Mouse (Mus musculus) heart, postnatal 14 days (tissue): ENCODE measurements around the gene Hist1h3d. TPM values are rescaled to one million over a fixed set of nuclear protein-coding genes. Genes with fewer than 3 reads are reported as not detected.
"Not testable (repeated sequence)": the region's sequence is repeated elsewhere in the genome, so short reads cannot be mapped to it uniquely, and the experiment has no call there.

Source experiments
- DNase-seq, 2 experiments: peaks; one replicate each; pipeline ENCODE4 v3.0.0; 2021 to 2022
- intact Hi-C: fragments of 180-260 bp; cut with DNase I; formaldehyde crosslinking; loops from one replicate; pipeline ENCODE4 v1.15.1; 2025
- total RNA-seq, 2 experiments: library from RNA; stranded (reverse); gene quantifications; 2 replicates each; pipeline ENCODE4 v1.2.3; 2021

Gene Hist1h3d
- total RNA-seq, 2 experiments from 2014 or later, result 7.8 to 17.6 TPM

GRCm38 (mm10) chr13:23581408-23582218 lies 6.0 kb downstream of the Hist1h3d start, which contains the start of gene Hist1h4d:
Gene Hist1h4d (plus strand): TSS chr13:23581598.
- intact Hi-C loops, result loop anchor here (5.0 to 10.0 kb wide), 4 partner anchors 49 to 1827 kb away; partner anchors contain the start of genes Hist1h1c, Hist1h1t, Hist1h2af and Hist1h2ak

DNA sequence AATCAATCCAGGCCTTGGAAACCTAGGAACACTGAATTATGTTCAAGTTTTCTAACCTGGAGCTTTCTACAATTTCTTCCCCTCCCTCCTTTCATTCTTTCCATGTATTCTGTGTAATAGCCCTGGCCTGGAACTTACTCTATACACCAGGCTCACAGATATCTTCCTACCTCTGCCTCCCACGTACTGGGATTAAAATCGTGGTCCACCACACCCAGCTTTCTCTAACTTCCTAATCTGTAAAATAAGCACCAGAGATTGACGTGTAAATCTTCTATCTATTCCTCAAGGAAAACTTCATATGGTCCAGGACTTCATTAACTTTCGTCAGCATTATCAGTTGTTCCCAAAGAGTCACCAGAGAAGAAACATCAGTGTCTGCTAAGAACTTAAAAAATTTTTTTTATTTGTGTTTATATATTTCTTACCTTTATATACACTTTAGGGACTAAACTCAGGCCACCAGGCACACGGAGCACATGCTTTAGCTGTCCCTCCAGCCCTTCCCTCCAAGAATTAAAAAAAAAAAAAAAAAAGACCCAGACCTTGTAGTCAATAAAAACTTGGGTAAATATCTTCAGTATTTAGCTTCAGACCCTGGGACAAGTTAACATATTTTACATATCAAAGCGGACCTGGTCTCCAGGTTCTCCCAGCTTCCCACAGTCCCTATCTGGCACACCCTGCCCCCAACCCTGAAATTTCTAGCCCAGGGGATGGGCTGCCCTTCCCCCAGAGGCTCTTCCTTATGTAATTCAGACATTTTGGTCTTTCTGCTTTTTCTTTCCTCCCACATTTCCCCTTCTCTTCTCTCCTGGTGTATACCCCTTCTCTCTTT lies 6.9 kb downstream of the Hist1h3d start:
- intact Hi-C loops, result loop anchor here (5.0 to 10.0 kb wide), 4 partner anchors 50 to 1828 kb away; partner anchors contain the start of genes Hist1h1c, Hist1h1t, Hist1h2af and Hist1h2ak
- DNase-seq, result no peak

More at GRCm38 (mm10) chr13:23581408-23582218, 6.0 kb downstream of the Hist1h3d start, which contains the start of gene Hist1h4d:
- DNase-seq, result peak; percentile 91 to 98

DNA sequence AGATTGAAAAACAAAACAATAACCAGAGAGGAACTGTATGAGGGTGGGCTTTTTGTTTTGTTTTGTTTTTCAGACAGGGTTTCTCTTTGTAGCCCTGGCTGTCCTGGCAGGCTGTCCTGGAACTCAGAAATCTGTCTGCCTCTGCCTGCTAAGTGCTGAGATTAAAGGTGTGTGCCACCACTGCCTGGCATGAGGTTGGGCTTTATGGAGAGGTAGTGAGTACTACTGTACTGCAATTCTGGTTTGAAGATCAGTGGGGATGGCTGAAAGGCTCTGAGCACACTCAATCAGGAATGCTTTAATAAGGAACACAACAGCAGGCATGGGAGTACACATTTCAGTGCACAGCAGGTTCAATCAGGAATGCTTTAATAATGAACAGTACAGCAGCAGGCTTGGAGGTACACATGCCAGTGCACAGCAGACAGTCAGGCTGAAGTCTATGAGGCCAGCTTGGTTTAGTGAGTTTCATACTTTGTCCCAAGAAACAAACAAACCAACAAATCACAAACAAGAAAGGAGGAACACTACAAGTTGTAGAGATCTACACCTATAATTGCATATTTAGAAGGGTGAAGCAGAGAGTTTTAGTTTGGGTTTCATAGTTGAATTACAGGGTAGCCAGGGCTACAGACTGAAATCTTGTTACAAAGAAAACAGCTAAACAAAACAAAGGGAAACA lies 8.0 kb downstream of the Hist1h3d start:
- no peak for DNase-seq
- intact Hi-C loops, result loop anchor here (5.0 to 10.0 kb wide), 4 partner anchors 51 to 1829 kb away; partner anchors contain the start of genes Hist1h1c, Hist1h1t, Hist1h2af and Hist1h2ak

GRCm38 (mm10) chr13:23584331-23584730 lies 8.8 kb downstream of the Hist1h3d start:
- intact Hi-C loops, result loop anchor here (5.0 to 10.0 kb wide), 4 partner anchors 52 to 1830 kb away; partner anchors contain the start of genes Hist1h1c, Hist1h1t, Hist1h2af and Hist1h2ak
- no peak for DNase-seq

GRCm38 (mm10) chr13:23585029-23585441 lies 9.5 kb downstream of the Hist1h3d start:
- intact Hi-C loops, result loop anchor here (5.0 to 10.0 kb wide), 2 partner anchors 37 to 1830 kb away; partner anchors contain the start of genes Hist1h1e, Hist1h2ak, Hist1h2be and Hist1h2bn
- peak; percentile 65 to 79 for DNase-seq

- intact Hi-C loops, result loop anchor here (5.0 to 10.0 kb wide), 2 partner anchors 37 to 1831 kb away; partner anchors contain the start of genes Hist1h1e, Hist1h2ak, Hist1h2be and Hist1h2bn
- DNase-seq, result peak; percentile 62 to 67
Observed at GRCm38 (mm10) chr13:23585442-23586098, 10.0 kb downstream of the Hist1h3d start.

DNA sequence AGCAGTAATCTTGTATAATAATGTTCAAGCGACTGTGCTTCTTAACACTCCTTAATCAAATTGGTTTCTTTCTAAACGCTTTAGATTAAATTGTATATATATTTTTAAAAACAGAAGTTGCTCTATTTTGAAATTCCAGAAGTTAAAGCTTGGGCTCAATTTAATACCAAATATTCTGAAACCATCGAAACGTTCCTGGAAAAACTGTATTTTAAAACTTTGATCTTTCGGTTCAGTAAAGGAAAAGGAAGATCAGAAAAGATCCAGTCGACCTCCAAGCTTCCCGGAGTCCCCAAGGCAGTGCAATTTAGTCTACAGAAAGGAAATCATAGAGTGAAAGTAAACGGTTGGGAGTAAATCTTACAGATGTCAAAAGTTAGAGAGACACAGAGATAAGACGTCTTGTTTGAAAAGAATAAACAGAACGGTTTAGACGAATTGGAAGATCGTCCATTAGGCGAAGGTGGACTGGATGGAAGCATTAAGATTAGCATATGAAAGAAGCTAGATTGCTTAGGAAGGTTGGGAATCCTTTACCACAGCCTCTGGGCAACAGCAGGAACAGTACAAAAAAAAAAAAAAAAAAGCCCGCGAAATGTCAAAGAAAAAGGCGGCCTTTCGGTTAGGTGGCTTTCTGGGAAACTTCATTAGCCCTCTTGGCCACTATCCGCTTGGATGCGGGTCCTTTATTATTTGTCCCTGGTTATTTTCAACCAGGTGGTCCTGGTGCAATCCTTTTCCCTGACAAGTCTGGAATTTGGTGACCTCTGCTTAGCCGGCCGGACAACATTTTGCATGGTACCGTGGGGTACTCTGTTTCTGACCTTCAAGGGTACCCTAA lies 10.8 kb downstream of the Hist1h3d start:
- intact Hi-C loops, result loop anchor here (5.0 to 10.0 kb wide), 2 partner anchors 36 to 1832 kb away; partner anchors contain the start of genes Hist1h1e, Hist1h2ak, Hist1h2be and Hist1h2bn
- no peak for DNase-seq

GRCm38 (mm10) chr13:23586940-23587225 lies 11.3 kb downstream of the Hist1h3d start:
- intact Hi-C loops, result loop anchor here (5.0 to 10.0 kb wide), 2 partner anchors 35 to 1832 kb away; partner anchors contain the start of genes Hist1h1e, Hist1h2ak, Hist1h2be and Hist1h2bn
- no peak for DNase-seq

DNA sequence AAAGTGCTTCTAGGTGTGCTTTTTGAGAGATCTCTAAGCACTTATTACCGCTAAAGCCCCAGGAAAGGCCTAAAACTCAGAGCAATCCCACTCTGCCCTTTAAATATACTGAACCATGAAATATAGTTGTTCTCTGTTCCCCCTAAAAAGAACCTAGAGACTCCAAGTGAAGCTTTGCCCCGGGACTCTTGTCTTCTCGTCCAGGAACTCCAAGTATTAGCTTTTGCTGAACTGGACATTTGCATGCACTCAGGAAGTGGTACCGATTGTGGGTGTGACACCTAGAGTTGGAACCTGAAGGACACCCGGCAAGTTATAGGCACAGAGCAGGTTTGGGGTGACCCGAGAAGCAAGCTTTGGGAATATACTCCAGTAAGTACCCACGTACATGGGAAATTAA lies 15.6 kb downstream of the Hist1h3d start:
- DNase-seq, result no peak
- intact Hi-C loops, result loop anchor here (10.0 kb wide), 1 partner anchor 1546 kb away; the partner anchor contains the start of genes Hist1h2ag, Hist1h2bj and Hist1h4i

DNA sequence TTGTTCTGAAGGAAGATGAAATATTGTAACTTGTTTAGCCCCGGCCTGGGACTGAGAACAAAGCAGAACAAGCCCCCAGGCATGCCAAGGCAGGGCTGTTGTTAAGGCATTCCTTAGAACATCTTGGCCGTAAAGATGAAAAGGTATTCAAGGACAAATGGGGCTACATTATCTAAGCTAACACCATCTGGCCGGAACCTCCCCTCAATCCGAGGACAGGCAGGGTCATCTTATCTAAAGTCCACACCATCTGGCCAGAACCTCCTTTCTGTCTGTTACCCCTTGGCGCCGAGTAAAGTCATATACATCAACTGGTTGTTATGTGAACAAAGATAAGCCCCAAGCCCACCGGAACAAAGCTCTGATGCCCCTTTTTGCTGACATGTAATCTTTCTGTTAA lies 16.3 kb downstream of the Hist1h3d start:
- intact Hi-C loops, result loop anchor here (10.0 kb wide), 1 partner anchor 1547 kb away; the partner anchor contains the start of genes Hist1h2ag, Hist1h2bj and Hist1h4i
- not testable (repeated sequence) for DNase-seq

GRCm38 (mm10) chr13:23592614-23593013 lies 17.1 kb downstream of the Hist1h3d start:
- intact Hi-C loops, result loop anchor here (10.0 kb wide), 1 partner anchor 1548 kb away; the partner anchor contains the start of genes Hist1h2ag, Hist1h2bj and Hist1h4i
- DNase-seq, result no peak

DNA sequence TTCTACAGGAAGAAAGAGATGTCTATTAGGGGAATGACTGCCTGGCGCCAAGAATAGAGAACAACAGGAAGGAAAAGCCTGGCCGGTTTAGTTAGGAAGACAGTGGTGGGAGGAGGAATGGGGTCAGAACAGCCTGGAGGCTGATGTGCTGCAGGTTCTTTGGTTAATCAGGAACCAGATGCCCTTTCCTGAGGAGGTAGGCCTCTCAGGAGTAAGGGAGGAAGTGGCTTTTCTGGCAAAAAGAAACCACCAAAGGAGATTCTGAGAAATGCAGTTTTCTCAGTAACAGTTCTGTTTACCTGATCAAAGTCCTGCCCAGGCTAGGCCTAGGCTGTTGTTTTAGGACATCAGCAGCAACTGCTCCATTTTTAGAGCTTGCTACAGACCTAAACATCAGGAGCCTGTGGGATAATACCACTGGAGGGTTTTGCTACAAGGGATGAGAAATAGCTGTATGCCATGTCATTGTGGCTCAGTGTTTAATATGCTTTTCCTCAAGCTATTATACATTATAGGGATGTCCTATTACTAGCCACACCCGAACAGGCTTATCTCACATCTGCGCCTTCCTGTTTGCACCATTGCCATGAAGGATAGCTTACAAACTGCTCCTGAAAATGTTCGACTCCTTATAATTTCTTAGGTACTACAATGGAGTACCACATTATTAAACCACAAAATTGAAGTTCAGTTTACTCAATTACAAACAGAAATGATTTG lies 17.6 kb downstream of the Hist1h3d start:
- intact Hi-C loops, result loop anchor here (10.0 kb wide), 1 partner anchor 1548 kb away; the partner anchor contains the start of genes Hist1h2ag, Hist1h2bj and Hist1h4i
- no peak for DNase-seq

DNA sequence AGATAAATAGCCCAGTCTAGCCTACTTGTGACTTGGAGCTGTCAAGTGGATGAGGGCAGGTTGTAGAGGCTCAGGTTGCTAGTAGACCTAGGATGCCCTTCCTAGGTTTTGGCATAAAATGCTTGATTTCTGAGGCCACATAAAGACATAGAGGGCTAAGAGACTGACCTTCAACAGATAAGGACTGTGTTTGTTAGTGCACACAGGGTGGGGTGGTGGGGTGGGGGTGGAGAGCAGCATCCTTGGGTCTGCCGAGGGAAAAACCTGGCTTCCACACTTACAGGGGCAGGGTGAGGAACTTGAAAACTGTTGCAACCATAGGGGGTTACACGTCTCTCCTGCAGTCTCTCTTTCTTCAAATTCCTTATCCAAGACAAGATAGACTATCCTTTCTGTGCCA lies 19.6 kb downstream of the Hist1h3d start:
- intact Hi-C loops, result loop anchor here (10.0 kb wide), 1 partner anchor 1550 kb away; the partner anchor contains the start of genes Hist1h2ag, Hist1h2bj and Hist1h4i
- no peak for DNase-seq

- intact Hi-C loops, result loop anchor here (10.0 kb wide), 1 partner anchor 1551 kb away; the partner anchor contains the start of genes Hist1h2ag, Hist1h2bj and Hist1h4i
Observed at GRCm38 (mm10) chr13:23595622-23596372, 20.2 kb downstream of the Hist1h3d start.

DNA sequence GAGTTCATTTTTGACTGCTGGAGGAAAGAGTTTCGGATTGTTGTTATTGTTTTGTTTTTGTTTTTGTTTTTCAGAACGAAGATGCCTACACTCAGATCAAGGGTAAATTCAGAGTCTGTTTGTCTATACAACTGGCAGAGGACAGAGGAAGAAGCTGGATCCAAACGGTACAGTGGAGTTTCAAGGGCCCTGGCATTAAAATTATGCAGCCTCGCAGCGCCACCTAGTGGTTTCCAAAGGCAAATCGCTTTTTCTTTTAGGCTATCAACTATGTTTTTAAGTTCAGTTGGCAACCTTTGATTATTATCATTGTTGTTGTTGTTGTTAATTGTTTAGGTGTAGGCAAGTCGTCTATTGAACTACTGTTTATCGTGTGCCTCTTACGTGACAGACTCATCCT lies 22.4 kb downstream of the Hist1h3d start:
- intact Hi-C loops, result loop anchor here (2.0 to 10.0 kb wide), 2 partner anchors 167 to 1553 kb away; partner anchors contain the start of genes Hist1h2ag, Hist1h2bj and Hist1h4i
- DNase-seq, result peak; percentile 82 to 87

More at GRCm38 (mm10) chr13:23595622-23596372, 20.2 kb downstream of the Hist1h3d start:
- no peak for DNase-seq

DNA sequence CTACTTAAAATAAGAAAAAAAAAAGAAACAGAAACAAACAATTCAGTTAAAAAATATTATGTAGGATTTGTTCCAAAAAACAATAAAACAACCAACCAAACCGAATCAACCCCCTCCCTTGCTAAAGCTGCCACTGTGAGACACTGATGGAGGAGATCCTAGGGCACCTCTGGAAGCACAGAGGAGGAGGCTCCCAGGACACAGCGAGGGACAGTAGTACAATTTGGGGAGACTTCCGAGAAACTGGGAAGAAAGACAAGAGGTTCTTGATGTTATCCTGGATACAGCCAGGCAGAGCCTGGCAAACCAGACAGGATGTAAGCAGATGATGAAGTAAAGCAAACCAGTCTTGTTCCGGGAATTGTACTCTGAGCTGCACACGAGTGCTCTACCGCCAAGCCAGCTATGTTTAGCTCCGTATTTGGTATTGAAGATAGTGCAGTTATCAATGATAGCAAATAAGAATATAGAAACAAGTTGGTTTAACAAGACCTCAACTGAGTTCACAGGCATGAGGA lies 27.7 kb downstream of the Hist1h3d start:
- intact Hi-C loops, result no loop called here
- no peak for DNase-seq
